Mouse (Mus musculus): ENCODE data around the gene Pip5kl1. TPM values are rescaled to one million over a fixed set of nuclear protein-coding genes. Genes with fewer than 3 reads are reported as not detected.

The Pip5kl1 gene
- polyA plus RNA-seq, 1 experiment, result not detected

- no peak overlapping the region for H3K4me3 ChIP-seq (replicated peaks; ENCODE audit: control insufficient read depth, low read depth, low read length)
- WGBS, result 78% methylated on average over 5 of the region's 5 CpGs
- H3K27ac ChIP-seq (ENCODE audit: control insufficient read depth, insufficient read depth, low read depth, low read length, poor library complexity), result no peak overlapping the region
- H3K4me1 ChIP-seq (ENCODE audit: control insufficient read depth, insufficient read depth, low read length), result peaks cover 1% of the 10 kb centered on the region; the same call in 1 of the 2 replicates
- no peak for TF ChIP-seq POLR2A (IDR thresholded peaks at IDR 0.05; ENCODE audit: borderline replicate concordance, control insufficient read depth, low read depth, low read length)
- no peak for TF ChIP-seq CTCF (IDR thresholded peaks at IDR 0.05; ENCODE audit: control insufficient read depth, insufficient read depth, low read length)
Measured at GRCm38 (mm10) chr2:32597699-32598098, 23.1 kb downstream of the Pip5kl1 start.

GRCm38 (mm10) chr2:32598506-32598905, 23.9 kb downstream of the Pip5kl1 start:
- Histone ChIP-seq H3K27ac (ENCODE audit: control insufficient read depth, insufficient read depth, low read depth, low read length, poor library complexity) (no peak overlapping the region), H3K4me1 (ENCODE audit: control insufficient read depth, insufficient read depth, low read length) (peaks cover 1% of the 10 kb centered on the region; the same call in 1 of the 2 replicates), H3K4me3 (replicated peaks; ENCODE audit: control insufficient read depth, low read depth, low read length) (no peak overlapping the region)
- TF ChIP-seq POLR2A (IDR thresholded peaks at IDR 0.05; ENCODE audit: borderline replicate concordance, control insufficient read depth, low read depth, low read length) (no peak), CTCF (IDR thresholded peaks at IDR 0.05; ENCODE audit: control insufficient read depth, insufficient read depth, low read length) (no peak)
- WGBS, result 84% methylated on average over 8 of the region's 8 CpGs

GRCm38 (mm10) chr2:32599409-32599808, 24.8 kb downstream of the Pip5kl1 start, which contains the start of gene St6galnac6:
Gene St6galnac6, plus strand, starts transcription at chr2:32599709.
- no peak for TF ChIP-seq POLR2A (IDR thresholded peaks at IDR 0.05; ENCODE audit: borderline replicate concordance, control insufficient read depth, low read depth, low read length)
- no peak for TF ChIP-seq CTCF (IDR thresholded peaks at IDR 0.05; ENCODE audit: control insufficient read depth, insufficient read depth, low read length)
- H3K27ac ChIP-seq (ENCODE audit: control insufficient read depth, insufficient read depth, low read depth, low read length, poor library complexity), result no peak within 1 kb of the TSS
- H3K4me1 ChIP-seq (ENCODE audit: control insufficient read depth, insufficient read depth, low read length), result peaks cover 1% of the 10 kb centered on the region; the same call in 1 of the 2 replicates
- H3K4me3 ChIP-seq (replicated peaks; ENCODE audit: control insufficient read depth, low read depth, low read length), result no peak within 1 kb of the TSS
- 80% methylated on average over 3 of the region's 3 CpGs for WGBS

- TF ChIP-seq CTCF (IDR thresholded peaks at IDR 0.05; ENCODE audit: control insufficient read depth, insufficient read depth, low read length), result peak; percentile 76
- TF ChIP-seq POLR2A (IDR thresholded peaks at IDR 0.05; ENCODE audit: borderline replicate concordance, control insufficient read depth, low read depth, low read length), result no peak
- no peak overlapping the region for H3K4me3 ChIP-seq (replicated peaks; ENCODE audit: control insufficient read depth, low read depth, low read length)
- WGBS, result 39% methylated on average over 8 of the region's 8 CpGs
- H3K27ac ChIP-seq (ENCODE audit: control insufficient read depth, insufficient read depth, low read depth, low read length, poor library complexity), result no peak overlapping the region
- peaks cover 1% of the 10 kb centered on the region; the same call in 1 of the 2 replicates for H3K4me1 ChIP-seq (ENCODE audit: control insufficient read depth, insufficient read depth, low read length)
Measured at GRCm38 (mm10) chr2:32601417-32602065, 26.9 kb downstream of the Pip5kl1 start.

- TF ChIP-seq POLR2A (IDR thresholded peaks at IDR 0.05; ENCODE audit: borderline replicate concordance, control insufficient read depth, low read depth, low read length) (no peak), CTCF (IDR thresholded peaks at IDR 0.05; ENCODE audit: control insufficient read depth, insufficient read depth, low read length) (peak; percentile 93)
- Histone ChIP-seq H3K4me1 (ENCODE audit: control insufficient read depth, insufficient read depth, low read length) (peaks cover 1% of the 10 kb centered on the region; the same call in 1 of the 2 replicates), H3K27ac (ENCODE audit: control insufficient read depth, insufficient read depth, low read depth, low read length, poor library complexity) (no peak overlapping the region), H3K4me3 (replicated peaks; ENCODE audit: control insufficient read depth, low read depth, low read length) (peak overlapping the region; percentile 54)
- WGBS, result under 1% methylated on average over 11 of the region's 11 CpGs
Measured at GRCm38 (mm10) chr2:32602600-32603054, 28.0 kb downstream of the Pip5kl1 start.

- H3K4me3 ChIP-seq (replicated peaks; ENCODE audit: control insufficient read depth, low read depth, low read length), result no peak overlapping the region
- H3K4me1 ChIP-seq (ENCODE audit: control insufficient read depth, insufficient read depth, low read length), result peaks cover 1% of the 10 kb centered on the region; the same call in 1 of the 2 replicates
- WGBS, result 69% methylated on average over 10 of the region's 10 CpGs
- no peak overlapping the region for H3K27ac ChIP-seq (ENCODE audit: control insufficient read depth, insufficient read depth, low read depth, low read length, poor library complexity)
- TF ChIP-seq POLR2A (IDR thresholded peaks at IDR 0.05; ENCODE audit: borderline replicate concordance, control insufficient read depth, low read depth, low read length) (no peak), CTCF (IDR thresholded peaks at IDR 0.05; ENCODE audit: control insufficient read depth, insufficient read depth, low read length) (no peak)
Measured at GRCm38 (mm10) chr2:32604631-32605030, 30.0 kb downstream of the Pip5kl1 start.

- peaks cover 1% of the 10 kb centered on the region; the same call in 1 of the 2 replicates for H3K4me1 ChIP-seq (ENCODE audit: control insufficient read depth, insufficient read depth, low read length)
- WGBS, result 14% methylated on average over 55 of the region's 55 CpGs
- peak overlapping the region; percentile 75; the same call in 1 of the 2 replicates for H3K27ac ChIP-seq (ENCODE audit: control insufficient read depth, insufficient read depth, low read depth, low read length, poor library complexity)
Measured at GRCm38 (mm10) chr2:32606161-32607142, 31.9 kb downstream of the Pip5kl1 start.

More at GRCm38 (mm10) chr2:32606161-32607142, 31.9 kb downstream of the Pip5kl1 start:
- TF ChIP-seq POLR2A (IDR thresholded peaks at IDR 0.05; ENCODE audit: borderline replicate concordance, control insufficient read depth, low read depth, low read length) (no peak), CTCF (IDR thresholded peaks at IDR 0.05; ENCODE audit: control insufficient read depth, insufficient read depth, low read length) (peak; percentile 57)
- H3K4me3 ChIP-seq (replicated peaks; ENCODE audit: control insufficient read depth, low read depth, low read length), result peak overlapping the region; percentile 51

All from bone marrow, adult 2 months (tissue).